Mouse (Mus musculus) CD8-positive naive resting alpha-beta T cell, adult 2 months (primary cell): ENCODE measurements around the gene Pnpla5.

ENCODE experiments used
- DNase-seq, 2 experiments: peaks; one replicate each; pipeline ENCODE4 v3.0.0; 2022; ENCODE audit warnings: low read depth in 2 of 2, low spot score in 2 of 2

Pnpla5 gene

GRCm38 (mm10) chr15:84069455-84070050, 53.4 kb downstream of the Pnpla5 start:
- DNase-seq = no peak

- DNase-seq = no peak
These were observed 57.3 kb downstream of the Pnpla5 start for GRCm38 (mm10) chr15:84065701-84066100.

GRCm38 (mm10) chr15:84065140-84065539, 57.8 kb downstream of the Pnpla5 start, which contains the start of gene Efcab6:
Gene Efcab6, minus strand, starts transcription at chr15:84065379.
- DNase-seq = no peak
